Mouse (Mus musculus) cerebellum, adult 9-11 months (tissue): Measurements from ENCODE around the gene Ppme1.
A peak's percentile ranks its signal among the peaks of the same experiment; 100 is the strongest.

Source experiments
- DNase-seq: peaks from one replicate; pipeline ENCODE4 v3.0.0; 2022

The Ppme1 gene

DNA sequence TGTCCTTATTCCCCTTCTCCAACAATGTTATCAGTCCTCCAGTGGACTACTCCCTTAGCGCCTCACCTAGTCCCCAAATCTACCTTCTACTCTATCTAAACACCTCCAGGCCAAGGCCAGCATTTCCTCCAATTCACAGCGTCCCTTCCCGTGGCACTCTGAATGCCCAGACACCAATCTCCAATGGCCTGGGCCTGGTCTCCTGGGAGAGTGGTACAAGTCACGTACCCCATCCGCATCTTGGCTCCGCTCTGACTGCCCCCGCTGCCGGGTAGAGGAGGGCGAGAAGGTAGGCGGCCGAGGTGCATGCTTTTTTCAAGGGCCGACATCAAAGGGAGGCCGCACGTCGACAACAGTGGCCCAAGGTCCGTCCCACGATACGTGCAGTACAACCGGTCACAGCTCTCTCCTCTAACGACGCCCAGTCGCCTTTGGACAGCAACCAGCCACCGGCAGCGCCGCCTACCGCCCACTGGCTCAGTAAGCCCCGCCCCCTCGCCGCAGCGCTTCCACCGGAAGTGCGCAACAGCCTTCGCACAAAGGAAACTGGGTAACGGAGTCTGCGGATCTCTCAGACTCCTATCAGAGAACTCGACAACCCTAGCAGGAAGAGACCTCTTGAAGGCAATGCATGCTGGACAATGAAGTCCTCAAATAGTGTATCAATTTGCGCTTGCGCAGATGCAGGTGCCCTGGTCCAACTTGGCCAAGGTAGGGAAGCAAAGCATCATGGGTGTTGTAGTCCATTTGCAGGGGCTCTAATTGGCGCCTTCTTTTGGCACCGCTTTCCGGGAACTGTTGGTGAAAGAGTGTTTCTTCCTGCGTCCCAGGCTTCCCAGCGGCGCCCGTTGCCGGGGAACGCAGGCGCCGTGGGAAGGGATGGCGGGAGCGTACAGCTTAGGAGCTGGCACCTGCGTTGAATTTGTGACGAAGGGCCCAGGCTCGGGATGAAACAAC, at the start of gene Ppme1, which contains the start of gene C2cd3:
Ppme1 (minus strand) TSS at position 813 of the 957 bp plus-strand sequence.
C2cd3 (plus strand) TSS at position 739 of the 957 bp plus-strand sequence.
- peak; percentile 100 for DNase-seq

DNA sequence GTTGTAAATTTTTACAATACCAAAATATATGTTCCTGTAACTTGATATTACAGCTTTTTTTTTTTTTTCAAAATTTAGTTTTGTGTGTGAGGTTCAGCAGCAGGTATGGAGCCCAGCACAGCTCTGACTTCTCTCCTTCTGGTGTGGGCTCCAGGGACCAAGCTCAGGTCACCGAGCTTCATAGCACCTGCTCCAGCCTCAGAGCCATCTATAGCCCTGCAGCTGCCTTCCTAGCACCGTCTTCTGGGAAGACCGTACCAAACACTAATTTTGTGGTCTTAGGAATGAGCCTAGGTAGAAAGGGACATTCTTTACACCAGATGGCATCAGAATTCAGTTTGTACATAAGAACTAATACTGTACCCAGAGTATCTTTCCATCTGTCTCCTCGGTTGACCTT, 36.6 kb upstream of the Ppme1 start:
- DNase-seq: no peak

DNA sequence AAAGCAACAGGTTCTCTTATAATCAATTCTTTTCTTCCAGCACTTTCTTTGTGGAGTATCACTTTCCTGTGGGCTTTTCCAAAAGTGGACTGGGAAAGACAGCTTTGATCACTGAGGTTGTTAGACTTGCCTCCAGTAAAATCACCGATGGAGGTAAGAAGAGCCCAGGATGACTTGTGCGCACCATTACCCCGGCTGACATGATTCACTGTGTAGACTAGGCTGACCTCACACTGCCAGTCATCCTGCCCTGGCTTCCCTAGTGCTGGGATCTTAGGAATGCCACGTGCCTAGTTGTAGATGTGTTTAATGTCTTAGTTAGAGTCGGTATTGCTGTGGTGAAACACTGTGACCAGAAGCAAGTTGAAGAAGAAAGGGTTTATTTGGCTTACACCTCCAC, 35.6 kb upstream of the Ppme1 start:
- DNase-seq: no peak

DNA sequence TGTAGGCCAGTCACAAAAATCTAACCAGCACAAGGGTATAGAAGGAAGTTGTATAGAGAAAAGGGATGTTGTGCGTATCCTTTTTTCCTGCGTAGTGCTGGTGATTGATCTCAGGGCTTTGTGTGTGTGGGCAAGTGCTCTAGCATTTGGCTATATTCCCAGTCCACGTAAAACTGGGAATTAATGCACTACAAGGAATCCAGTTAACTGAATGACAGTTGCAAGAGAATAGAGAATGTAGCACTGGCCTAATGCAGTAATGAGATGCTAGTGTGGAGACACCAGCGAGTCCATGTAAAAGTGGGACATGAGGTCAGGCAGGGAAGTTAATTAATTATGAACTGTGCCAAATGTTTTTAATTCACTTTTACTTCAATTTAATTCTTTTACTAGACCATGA, 30.6 kb upstream of the Ppme1 start:
- no peak for DNase-seq

DNA sequence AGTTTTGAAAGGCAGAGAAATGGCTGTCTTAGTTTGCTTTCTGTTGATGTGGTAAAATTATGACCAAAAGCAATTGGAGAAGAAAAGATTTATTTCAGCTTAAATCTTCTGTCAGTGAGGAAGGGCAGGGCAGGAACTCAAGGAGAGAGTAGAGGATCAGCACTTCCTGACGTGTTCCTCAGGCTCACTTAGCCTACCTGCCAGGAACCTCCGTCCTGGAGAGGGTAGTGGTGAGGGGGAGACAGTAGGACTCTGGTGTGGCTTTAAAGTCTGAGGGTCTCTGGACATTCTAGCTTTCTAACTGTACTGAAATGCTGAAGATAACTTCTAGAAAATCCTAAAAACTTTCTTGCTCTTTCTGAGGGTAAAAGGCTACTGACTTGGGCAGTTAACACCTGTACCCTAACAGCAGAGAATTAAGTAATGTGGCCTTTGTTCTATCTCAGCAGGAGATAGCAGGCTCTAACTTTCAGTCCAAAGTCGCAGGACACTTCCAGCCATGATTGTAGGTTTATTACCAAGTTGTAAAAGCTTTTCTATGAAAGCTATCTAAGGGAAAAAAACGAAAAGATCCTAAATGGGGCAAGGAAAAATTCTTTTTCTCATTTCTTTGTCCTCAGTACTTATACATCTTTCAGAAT, 28.9 kb upstream of the Ppme1 start:
- DNase-seq: no peak

DNA sequence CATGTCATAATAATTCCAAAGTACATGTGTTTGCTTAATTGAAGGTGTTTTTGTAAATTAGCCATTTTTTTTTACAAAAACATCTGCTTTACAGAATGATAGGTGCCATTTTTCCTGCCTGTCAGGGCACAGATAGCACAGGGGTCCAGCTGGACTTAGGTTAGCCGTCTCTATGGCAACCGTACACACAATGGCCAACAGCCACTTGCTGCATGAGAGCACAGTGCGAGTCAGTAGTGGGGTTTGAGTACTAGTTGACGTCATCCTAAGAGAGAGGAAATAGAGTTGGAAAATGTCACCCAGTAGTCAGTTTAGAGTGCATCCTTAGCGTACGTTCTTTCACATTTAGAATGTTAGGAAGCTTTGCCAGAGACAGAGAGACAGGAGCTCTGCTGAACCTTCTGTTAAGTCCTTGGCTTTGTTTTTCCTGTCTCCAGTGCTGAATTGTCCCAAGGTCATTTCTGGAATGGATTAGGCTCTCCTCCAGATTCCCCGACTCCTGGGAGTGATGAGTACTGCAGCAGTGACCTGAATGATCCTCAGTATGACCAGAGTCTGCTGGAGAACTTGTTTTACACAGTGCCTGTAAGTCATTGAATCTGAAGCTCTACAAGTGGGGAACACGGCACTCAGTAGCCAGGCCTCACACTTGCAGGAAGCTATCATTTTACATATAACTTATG, 27.3 kb upstream of the Ppme1 start:
- no peak for DNase-seq

DNA sequence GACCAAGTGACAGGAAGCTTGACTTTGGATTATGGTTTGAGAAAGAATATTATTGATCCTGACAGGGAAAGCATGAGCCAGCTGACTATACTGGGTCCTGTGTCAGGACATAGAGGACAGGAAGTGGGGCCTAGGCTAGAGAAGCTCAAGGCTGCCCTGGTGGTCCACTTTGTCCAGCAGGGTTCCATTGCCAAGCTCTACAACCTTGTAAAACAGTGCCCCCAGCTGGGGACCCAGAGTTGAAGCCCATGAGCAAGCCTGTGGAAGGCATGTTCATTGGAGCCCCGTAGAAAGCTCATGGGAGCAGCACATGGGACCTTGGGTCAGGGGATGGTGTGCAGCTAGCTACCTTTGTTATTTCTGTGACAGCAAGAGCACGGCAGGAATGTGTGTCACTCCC, 20.2 kb upstream of the Ppme1 start:
- DNase-seq: no peak

DNA sequence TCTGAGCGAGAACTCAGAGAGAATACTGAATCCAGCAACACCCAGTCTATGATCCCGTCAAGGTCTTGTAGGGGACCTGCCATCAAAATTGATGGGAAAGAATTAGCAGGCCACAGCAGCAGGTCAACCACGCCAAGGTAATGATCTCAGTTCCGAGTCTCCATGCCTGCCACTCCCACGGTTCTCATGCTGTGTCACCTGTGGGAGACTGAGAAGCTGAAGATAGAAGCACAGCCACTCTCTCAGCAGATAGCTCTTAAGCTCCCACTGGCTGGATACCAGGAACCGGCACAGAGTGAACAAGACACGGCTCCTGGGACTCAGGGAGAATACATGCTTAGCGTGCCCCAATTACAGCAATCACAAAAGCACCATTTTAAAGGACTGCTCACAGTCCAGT, 18.1 kb upstream of the Ppme1 start:
- no peak for DNase-seq

DNA sequence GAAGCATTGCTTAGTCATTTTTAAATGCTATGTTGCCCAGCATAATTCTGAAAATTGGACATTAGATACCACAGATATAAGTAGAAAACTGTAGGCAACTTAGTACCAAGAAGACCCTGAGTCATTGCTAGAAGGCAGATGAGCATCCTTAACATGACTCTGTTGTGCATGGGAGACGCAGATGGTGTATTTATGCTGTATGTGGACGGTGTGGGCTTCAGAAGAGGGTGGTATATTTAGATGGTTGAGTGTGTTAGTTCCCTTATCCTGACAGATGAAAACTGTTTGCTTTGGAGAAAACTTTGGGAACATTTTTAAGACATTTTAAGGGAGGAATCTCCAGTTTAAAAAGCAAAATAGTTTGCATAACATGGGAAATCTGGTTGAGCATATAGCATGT, 16.1 kb upstream of the Ppme1 start:
- DNase-seq: no peak

DNA sequence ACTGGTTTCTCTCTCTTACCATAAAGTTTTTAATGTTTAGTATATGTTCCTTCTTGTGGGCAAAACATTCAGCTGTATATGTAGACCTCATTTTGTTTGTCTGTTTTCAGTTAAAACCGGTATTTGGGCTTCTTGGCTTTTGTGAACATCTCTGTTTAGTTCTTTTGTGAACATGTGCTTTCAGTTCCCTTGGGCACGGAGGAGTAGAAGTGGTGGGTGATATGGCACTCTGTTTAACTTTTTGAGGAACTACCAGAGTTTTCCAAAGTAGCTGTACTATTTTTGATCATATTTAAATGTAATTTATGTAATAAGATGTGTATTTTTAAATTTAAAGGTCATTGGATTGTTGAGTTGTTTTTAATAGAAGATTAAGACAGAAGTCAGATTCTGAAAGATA, 11.1 kb upstream of the Ppme1 start:
- DNase-seq: no peak

DNA sequence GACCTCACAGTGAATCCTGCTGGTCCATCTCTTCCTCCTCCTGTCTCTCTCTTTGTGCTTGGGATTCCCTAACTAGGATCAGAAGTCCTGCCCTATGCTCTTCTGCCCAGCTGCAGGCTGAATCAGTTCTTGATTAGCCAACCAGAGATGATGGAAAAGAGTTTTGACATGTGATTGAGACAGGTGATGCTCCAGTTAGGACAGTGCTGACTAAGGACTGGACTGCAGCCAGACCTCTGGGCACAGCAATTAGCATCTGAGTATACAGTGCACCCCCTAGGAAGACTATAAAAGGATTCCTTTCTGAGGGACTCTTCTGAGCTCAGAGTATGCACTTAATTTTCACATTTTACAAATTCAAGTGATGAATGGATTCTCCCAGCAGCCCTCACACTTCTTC, 9.1 kb upstream of the Ppme1 start:
- no peak for DNase-seq

DNA sequence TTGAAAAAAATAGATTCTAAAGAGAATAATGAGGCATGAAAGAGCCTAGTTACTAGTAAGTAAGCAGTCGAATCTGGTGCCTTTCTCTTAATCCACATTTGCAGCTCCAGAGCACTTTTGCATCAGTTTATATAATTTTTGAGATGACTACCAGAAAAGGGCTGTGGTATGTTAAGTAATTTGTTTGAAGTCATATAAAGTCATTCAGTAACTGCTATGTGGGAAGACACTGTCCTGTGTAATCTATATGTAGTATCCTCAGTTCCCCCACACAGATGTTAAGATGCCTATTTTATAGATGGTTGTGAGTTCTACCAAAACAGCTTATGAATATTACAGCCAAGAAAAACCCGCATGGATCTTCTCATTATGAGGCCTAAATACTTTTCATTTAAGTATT, 6.2 kb upstream of the Ppme1 start:
- no peak for DNase-seq

DNA sequence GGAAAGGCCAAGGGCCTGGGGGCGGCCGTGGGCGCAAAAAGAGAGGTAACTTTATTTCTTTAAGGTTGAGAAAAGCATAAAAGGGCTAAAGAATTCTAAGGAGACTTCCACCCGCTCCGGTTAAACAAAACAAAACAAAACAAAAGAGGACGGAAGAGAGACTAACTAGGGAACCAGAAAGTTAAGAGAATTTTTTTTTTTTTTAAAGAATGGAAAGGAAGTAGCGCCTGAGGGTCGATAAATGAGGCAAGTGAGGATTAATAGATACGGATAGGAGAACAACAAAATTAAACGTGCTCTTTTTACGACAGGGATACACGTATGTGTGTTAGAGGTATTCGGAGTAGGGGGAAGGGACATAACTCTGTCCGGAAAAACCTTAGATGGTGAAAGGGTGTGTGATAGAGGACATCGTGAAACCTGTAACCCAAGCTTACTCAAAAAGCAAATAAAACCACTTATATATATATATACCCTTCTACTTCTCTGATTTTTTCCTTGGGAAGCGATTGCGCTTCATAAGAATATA, 409 bp upstream of the Ppme1 start:
- DNase-seq: no peak

DNA sequence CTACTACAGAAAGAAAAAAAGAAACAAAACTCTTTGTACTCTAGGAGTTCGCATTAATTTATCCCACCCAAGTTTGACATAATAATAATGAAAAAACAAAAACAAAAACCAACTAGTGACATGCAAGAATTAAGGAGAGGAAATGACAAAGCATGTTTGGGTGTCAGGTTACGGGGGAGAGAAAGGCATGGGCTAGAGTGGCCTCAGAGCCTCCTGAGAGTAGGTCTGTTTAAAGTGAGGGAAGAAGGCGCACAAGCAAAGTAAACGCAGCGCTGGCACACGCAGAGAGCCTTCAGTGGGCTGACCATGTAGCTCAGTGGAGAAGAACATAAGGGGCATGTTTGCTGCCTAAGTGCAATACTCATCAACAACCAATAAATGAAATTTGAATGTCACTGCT, 7.2 kb downstream of the Ppme1 start:
- no peak for DNase-seq

DNA sequence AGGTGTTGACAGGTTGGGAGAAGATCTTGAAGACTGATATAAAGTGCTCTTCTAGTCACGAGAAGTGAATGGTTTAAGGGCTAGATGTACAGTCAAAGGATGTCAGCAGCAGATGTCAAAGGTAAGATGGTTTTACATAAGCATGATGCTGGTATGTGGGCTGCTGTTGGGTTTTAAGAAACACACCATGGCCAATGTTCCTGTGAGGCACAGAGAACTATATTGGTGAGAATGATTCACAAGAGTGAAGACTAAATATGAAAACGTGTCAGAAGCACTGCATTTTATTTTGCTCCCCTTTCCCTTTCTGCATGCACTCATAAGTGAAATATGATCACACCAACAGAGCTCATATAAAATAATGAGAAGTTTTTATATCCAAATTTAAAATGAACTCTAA, 8.9 kb downstream of the Ppme1 start:
- DNase-seq: no peak

DNA sequence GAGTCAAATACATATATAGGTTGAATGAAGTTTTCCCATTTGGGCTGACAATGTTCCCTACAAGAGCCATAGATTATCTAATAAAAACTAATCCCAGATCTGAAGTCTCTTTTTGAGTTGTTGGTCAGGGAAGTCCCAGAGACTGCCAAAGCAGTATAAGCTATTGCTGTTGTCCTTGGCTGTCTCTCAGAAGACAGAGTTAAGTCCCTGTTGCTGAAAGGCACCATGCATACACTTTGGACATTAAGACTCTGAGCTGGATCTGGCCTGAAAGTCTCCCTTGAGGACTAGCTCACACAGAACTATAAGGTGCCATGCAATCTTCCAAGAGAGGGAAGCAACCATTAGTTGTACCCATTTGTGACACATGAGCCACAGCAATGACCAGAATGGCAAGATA, 14.3 kb downstream of the Ppme1 start:
- no peak for DNase-seq

DNA sequence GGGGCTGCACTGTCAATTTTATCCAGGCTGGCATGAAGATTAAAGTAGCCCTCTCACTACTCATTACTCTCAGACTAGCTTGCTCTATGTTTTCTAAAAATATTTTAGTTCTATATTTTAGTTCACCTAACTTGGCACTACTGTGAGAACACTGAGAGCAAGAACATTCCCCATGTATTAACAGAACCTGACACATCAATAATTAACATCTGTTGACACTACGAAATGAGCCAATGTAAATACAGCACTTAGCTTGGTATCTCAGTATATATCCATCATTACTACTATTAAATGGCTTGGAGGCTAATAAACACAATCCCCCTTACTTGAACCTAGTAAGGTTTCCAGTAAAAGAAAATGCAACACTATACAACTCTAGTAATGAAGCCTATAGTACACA, 15.3 kb downstream of the Ppme1 start:
- no peak for DNase-seq

DNA sequence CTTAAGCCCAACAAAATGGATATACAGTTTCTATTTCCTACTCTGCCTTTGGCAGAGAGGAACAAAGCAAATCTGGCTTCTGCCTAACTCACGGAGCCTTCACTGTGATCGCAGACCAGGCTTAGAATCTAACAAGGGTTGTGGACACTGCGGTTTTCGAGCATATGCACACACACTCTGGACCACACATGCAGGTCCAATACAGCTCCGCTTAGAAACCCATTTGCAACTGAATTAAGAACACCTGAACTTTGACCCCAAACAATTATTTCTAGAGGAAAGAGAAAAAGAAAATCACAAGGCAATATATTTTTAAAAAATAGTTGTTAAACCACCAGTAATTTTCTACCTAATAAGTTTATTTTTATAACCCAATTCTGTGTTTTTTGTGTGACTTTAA, 15.8 kb downstream of the Ppme1 start:
- DNase-seq: no peak

DNA sequence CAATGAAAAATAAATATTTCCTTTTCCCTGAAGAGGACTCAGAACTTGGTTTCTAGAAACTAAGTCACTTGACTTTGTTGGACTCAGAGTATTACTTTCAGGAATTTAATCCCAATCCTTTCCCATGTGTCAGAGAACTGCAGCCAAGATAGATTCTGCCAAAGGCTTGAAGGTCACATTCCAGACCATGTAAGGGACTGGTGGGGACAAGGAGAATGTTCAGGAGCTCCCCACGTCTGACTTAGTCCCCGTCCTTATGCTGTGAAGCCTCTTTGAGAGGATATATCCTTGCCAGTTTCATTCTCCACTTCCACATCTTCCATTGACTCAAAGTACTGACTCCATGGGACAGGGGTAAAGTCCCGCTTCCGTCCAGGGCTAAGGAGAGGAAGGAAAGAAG, 17.1 kb downstream of the Ppme1 start:
- DNase-seq: no peak

DNA sequence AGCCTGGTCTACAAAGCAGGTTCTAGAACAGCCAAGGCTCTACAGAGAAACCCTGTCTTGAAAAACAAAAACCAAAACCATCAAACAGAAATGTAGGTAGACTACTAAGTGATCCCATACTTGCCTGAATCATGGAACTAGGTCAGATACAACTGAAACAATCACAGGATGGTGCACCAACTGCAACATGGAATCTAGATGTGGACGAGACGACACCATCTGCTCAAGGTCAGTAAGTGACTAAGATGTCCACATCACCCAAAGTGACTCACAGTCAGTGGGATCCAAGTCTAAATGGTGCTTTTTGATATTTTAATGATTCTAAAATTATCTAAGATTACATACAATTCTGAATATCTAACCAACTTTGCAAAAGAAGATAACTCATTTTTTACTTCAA, 36.2 kb downstream of the Ppme1 start:
- DNase-seq: no peak

DNA sequence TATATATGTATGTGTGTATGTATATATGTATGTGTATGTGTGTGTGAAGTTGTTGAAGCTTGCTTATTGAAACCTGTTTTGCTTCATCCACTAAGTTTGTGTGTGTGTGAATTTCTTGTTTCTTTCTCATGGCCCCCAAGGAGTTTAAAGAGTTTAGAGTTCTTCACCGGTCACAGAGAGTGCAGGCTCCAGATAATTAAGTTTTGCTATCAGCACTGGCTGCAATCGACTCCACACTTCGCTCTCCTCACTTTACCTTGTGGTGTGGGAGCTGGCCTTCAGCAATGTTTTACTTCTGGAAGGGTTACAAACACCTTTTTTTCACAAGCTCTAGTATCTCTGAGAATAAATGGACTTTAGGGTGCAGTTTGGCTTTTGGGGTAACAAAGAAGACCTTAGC, 40.8 kb downstream of the Ppme1 start:
- DNase-seq: no peak

DNA sequence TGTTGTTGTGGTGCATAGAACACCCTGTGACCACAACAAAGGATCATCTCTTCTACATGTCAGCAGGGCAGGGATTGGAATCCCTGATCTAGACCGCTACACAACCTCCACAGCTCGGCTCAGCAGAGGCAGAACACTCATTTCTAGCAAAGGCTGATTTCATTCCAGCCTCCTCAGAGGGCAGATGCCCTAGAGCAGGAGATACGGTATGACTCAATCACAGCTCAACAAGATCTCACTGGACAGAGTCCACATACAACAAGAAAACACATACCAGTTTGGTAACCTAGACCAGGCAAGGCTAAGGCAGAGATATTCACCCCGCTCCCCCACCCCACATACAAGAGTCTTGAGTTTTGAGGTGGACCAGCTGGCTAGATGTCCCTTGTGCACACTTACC, 43.5 kb downstream of the Ppme1 start:
- DNase-seq: no peak

DNA sequence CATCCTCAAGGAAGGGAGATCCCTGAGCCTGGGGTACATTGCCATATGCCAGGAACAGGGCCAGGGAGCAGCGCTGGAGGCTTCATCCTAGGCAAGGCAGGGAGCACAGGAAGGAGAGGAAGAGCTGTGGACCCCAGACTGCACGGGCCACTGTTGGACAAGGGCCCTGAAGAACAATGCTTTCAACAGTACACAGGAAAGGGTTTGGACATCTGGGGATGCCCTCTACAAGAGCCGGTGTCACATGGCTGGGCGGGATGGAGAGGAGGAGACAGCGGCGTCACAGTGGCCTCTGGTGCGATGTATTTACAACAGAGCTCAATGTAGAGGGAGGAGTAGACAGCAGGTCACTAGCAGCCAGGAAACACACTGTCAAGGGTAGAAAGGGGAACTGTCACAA, 44.6 kb downstream of the Ppme1 start:
- DNase-seq: no peak

DNA sequence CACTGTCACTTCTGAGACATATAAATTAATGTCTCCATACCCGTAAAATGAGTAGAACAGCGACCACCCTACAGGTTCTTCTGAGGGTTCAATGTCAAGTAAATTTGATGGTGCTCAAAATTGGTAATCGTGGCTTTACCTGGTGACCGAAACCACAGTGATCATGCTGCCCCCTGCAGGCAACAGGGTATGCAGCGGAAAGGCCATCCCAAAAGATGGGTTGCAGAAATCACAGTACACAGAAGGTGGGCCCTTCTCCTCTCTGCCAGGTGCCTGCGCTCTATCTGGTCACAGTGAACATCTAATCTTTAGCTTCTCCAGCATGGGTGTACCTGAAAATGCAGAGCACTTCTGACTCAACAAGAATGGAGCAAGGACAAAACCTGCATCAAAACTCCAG, 46.6 kb downstream of the Ppme1 start:
- peak; percentile 9 for DNase-seq
